Mouse (Mus musculus): Measurements from ENCODE around the gene Banf2.

- no peak for TF ChIP-seq CTCF (IDR thresholded peaks at IDR 0.05; ENCODE audit: low read depth)
- TF ChIP-seq EP300 (IDR thresholded peaks at IDR 0.05; ENCODE audit: low read depth), result no peak
Observed at GRCm38 (mm10) chr2:144011080-144011551, 21.7 kb upstream of the Banf2 start, which contains the start of gene Rrbp1.
